Mouse (Mus musculus): ENCODE data around the gene Slc34a1. TPM values are rescaled to one million over a fixed set of nuclear protein-coding genes. Genes with fewer than 3 reads are reported as not detected.
"Not testable (repeated sequence)": the region's sequence is repeated elsewhere in the genome, so short reads cannot be mapped to it uniquely, and the experiment has no call there.

Slc34a1 gene
- total RNA-seq, 2 experiments from 2014 or later = not detected

- intact Hi-C loops (cut with DNase I) = no loop called here
- DNase-seq = no peak
Observed at GRCm38 (mm10) chr13:55431889-55432685, 34.1 kb downstream of the Slc34a1 start.

- DNase-seq; intact Hi-C loops (cut with DNase I): not testable (repeated sequence)
Observed at GRCm38 (mm10) chr13:55437111-55437629, 39.2 kb downstream of the Slc34a1 start.

- intact Hi-C loops (cut with DNase I) = no loop called here
- DNase-seq = no peak
Observed at GRCm38 (mm10) chr13:55443799-55444285, 45.9 kb downstream of the Slc34a1 start.

- DNase-seq = peak in 1 of 2 experiments; percentile 85
- intact Hi-C loops (cut with DNase I) = no loop called here
Observed at GRCm38 (mm10) chr13:55444286-55444936, 46.4 kb downstream of the Slc34a1 start.

GRCm38 (mm10) chr13:55444937-55445315 is 46.9 kb downstream of the Slc34a1 start, which contains the start of gene Grk6:
Gene Grk6, plus strand, starts transcription at chr13:55445072.
- intact Hi-C loops (cut with DNase I) = no loop called here
- DNase-seq = peak; percentile 98

GRCm38 (mm10) chr13:55445361-55446091 is 47.5 kb downstream of the Slc34a1 start:
- DNase-seq = no peak
- intact Hi-C loops (cut with DNase I) = loop anchor here (2.0 kb wide), 1 partner anchor 23 kb away; no protein-coding TSS in a partner anchor

- no peak for DNase-seq
- intact Hi-C loops (cut with DNase I) = loop anchor here (2.0 kb wide), 1 partner anchor 22 kb away; no protein-coding TSS in a partner anchor
Observed at GRCm38 (mm10) chr13:55446483-55447105, 48.6 kb downstream of the Slc34a1 start.

GRCm38 (mm10) chr13:55447543-55447943 is 49.6 kb downstream of the Slc34a1 start:
- no peak for DNase-seq
- intact Hi-C loops (cut with DNase I) = loop anchor here (2.0 kb wide), 1 partner anchor 21 kb away; no protein-coding TSS in a partner anchor

- no peak for DNase-seq
- intact Hi-C loops (cut with DNase I) = no loop called here
Observed at GRCm38 (mm10) chr13:55448131-55448530, 50.1 kb downstream of the Slc34a1 start.

- no peak for DNase-seq
- intact Hi-C loops (cut with DNase I) = no loop called here
Observed at GRCm38 (mm10) chr13:55449205-55449604, 51.2 kb downstream of the Slc34a1 start.

GRCm38 (mm10) chr13:55449679-55450441 is 51.9 kb downstream of the Slc34a1 start:
- intact Hi-C loops (cut with DNase I) = no loop called here
- peak in 1 of 2 experiments; percentile 20 for DNase-seq

GRCm38 (mm10) chr13:55450511-55450980 is 52.6 kb downstream of the Slc34a1 start:
- intact Hi-C loops (cut with DNase I) = no loop called here

GRCm38 (mm10) chr13:55451296-55451695 is 53.3 kb downstream of the Slc34a1 start:
- intact Hi-C loops (cut with DNase I) = no loop called here
- DNase-seq = no peak

More at GRCm38 (mm10) chr13:55450511-55450980, 52.6 kb downstream of the Slc34a1 start:
- DNase-seq = peak; percentile 82 to 89

GRCm38 (mm10) chr13:55451785-55452549 is 54.0 kb downstream of the Slc34a1 start:
- peak in 1 of 2 experiments; percentile 57 for DNase-seq
- intact Hi-C loops (cut with DNase I) = no loop called here

GRCm38 (mm10) chr13:55462965-55463364 is 65.0 kb downstream of the Slc34a1 start:
- intact Hi-C loops (cut with DNase I) = no loop called here
- DNase-seq = no peak

GRCm38 (mm10) chr13:55463399-55464026 is 65.5 kb downstream of the Slc34a1 start:
- intact Hi-C loops (cut with DNase I) = no loop called here
- no peak for DNase-seq

- intact Hi-C loops (cut with DNase I) = no loop called here
- DNase-seq = peak; percentile 60
Observed at GRCm38 (mm10) chr13:55464027-55464884, 66.3 kb downstream of the Slc34a1 start, which contains the start of gene Prr7. Gene Prr7, plus strand, starts transcription at chr13:55464267.
